Mouse (Mus musculus) T-cell, adult 2 months (primary cell): Measurements from ENCODE around the gene Shb.

ENCODE experiments used
- DNase-seq: peaks from one replicate; pipeline ENCODE4 v3.0.0; 2022; ENCODE audit warnings: low spot score

The Shb gene

DNA sequence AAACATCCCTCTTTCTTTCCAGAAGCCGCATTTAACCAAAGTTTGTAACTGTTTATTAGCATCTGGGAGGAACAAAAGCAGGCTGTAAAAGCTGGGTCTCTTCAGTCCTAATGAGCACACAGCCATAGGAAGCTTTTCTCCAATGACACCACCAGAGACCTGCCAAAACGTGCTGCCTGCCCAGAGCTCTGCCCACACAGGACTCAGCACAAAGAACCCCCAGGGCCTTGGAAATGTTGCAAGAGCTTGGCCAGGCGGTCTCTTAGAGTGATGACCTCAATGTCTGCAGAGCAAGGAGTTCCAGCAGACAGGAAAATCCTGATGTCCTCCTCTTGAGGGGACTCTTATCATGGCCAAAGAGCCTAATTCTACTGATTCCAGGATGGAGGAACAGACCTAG is 28.5 kb downstream of the Shb start:
- DNase-seq = no peak

DNA sequence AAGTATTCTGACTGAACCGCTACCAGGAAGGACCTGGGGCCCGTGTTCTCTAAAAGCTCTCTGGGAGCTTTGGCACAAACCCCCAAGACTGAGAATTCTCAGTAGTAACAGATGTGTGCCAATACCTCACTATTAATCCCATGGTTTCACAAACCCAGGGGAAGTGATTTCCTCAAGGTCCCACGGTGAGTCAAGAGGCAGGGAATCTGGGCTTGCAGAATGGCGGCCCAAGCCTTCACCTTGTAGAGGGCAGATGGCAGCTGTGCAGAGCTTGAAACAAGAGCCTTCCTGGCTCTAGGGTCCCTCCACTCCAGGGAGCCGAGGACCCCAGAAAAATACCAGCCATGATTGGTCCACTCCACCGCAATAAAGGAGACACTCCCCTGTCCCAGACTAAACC is 28.9 kb downstream of the Shb start:
- no peak for DNase-seq

DNA sequence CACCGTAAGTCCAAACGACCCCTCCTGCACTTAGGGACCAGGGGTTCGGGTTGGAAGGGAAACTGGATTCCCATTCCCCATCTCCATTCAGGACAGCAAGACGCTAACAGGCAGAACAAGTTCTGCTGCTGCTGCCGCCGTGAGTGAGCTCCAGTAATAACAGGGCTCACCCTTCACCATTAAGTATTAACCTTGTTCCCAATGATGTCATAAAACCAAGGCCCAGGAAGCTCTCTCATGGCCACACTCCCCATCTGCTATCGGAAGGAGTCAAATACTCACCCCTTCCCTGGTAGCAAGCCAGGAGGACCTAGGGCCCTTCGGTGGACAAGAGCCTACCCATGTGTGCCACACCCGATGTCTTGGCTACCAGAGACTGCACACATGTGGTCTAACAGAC is 30.3 kb downstream of the Shb start:
- no peak for DNase-seq

DNA sequence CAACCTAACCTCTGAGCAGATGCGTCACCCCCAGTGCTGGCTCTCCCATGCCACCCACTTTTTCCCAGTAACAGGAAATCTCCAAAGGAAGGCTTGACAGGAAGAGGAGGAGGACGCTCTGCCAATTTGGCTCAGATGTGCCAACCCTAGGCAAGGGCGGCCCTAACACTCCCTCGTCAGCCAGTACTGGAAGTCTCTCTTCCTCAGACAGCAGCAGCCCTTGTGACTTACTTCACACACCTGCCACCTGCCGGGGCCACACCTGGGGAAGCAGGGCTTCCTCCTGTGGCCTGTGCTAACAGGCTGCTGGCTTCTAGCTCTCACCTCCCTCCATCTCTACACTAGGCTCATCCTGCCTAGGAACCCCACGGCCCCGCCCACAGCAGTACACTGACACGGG is 31.9 kb downstream of the Shb start:
- DNase-seq = no peak

DNA sequence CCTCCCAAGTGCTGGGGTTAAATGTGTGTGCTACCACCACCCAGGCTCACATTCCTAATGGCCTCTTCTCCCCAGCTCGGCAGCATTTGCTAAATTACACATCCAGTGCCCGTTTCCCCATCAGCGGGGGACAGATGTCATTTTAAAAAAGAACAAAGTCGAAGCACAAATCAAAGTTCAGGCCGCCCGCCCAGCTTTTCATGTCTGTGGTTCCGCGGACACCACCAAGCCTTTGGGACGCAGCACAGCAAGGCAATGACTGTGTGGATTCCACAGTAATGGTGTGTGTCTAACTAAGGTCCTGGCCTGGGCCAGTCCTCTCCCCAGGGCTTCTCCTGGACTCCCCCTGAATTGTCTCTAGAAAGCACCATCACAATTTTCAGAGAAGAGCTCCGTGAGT is 32.7 kb downstream of the Shb start:
- DNase-seq = no peak

DNA sequence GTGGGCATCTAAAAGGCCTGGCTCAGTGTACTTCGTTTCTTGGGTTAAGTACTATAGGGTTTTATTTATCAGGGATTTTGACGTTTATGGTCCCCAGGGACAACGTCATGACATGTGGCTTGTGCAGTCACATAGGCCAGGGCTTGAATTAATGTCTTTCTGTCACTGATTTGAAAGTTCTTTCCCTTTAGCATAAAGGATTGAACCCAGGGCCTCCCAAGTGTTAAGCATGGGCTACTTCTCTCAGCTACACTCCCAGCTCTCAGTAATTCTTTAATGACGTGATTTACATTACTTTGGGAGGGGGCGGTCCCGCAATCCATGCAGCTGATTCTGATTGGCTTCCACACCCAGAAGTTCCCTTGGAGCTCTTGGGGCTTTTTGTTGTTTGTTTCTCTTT is 33.2 kb downstream of the Shb start:
- no peak for DNase-seq

DNA sequence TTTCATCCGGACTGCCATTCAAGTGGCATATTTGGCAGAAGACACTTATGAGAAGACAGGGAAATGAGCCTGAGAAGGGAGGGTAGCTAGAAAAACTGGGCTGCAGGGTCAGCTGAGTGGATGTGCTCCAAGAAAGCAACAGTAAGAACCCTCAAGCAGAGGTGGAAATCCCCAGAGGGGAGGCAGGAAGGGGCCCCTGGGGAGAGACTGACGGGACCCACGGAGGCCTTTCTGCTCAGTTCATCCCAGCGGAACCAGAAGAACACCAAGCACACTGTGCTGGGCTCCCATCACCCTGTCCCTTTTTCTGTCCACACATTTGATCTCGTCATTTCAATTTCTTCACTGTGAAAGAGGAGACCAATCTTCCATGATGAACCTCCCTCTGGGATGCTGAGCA is 33.9 kb downstream of the Shb start:
- DNase-seq = no peak

DNA sequence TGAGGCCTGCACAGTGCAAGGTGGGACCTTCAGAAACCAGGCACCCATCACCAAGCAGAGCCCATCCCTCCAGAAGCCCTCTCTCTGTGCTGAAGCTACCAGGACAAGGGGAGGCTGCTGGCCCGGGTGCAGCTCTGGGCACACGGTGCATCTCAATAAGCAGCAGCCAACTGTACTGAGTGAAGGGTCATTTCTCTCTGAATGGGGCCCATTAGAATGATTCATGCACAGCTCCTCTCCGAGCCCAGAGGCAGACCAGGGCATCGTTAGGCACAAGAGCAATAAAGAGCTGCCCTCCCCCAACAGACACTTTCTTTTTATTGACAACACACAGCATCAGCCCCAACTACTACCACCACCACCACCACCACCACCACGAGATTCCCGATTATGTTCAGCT is 35.0 kb downstream of the Shb start:
- DNase-seq = no peak

DNA sequence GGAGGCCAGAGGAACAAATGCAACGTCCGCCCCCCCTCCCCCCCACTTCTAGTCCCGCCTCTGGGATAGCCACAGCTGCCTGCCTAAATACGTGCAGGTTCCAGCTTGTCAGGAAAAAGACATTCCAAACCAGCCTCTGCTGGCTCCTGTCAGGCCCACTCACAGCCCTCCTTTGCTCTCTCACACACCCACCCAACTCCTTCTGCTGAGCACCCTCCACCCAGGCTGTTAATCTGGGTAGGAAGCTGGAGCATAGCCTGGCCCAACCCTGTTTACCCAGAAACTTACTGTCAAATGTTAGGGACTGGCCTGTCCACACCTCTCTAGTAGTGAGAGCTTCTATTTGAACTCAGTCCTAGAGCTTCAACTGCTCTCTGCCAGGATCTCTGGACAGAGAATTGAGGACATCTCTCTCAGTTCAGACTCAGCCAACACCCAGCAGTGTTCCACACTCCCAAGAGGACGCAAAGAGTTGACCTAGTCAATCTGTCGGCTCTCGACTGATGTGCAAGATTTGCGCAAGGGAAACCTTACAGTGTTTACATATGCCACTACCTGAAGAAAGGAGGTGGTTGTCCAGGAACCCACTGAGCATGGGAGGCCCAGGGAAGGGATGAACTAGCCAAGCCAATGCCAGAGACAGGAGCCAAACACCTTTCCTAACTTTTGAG is 36.6 kb downstream of the Shb start:
- DNase-seq = no peak

DNA sequence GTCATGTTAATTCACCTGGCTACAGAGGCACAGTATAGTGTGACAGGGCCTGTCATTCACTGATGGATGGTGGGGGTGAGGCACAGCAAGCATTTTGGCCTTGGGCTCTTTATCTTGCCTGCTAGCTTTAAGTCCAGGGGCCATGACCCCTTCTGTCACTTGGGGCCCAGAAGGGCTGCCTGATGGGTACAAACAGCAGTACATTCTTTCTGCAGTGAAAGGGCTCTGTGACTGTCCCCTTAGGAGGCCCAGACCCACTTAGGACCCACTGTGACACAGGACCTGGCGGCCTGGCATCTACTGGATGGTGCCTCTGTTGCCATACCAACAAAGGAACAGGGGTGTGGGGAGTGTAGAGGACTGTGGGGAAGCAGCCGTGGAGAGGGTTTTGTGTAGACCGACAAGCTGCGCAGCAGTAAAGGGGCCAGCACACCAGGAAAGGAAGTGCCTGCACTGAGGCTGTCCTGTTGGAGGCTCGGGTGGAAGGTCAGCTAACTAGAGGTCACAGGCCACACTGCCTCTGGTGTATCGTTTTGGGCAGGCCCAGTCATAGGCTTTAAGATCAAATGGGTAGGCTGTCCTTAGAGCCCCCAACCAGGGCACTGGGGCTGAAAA is 38.4 kb downstream of the Shb start:
- no peak for DNase-seq

DNA sequence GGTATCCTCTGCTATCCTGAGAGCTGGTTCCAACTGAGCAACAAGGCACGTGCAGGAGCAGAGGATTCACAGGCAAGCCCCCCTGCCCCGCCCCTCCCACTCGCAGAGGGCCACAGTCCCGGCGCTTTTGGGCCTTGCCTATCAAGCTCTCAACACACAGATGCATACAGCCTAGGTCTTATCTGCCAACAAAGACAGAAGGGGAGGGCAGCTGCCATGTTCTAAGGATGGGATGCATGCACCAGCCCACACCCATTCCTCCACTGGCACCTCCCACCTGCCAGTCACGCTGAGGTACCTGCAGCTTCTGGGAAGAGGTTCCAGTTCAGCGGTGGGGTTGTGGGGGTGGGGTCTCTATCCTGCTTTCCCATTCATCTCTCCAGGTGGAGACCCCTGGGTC is 39.2 kb downstream of the Shb start:
- no peak for DNase-seq

DNA sequence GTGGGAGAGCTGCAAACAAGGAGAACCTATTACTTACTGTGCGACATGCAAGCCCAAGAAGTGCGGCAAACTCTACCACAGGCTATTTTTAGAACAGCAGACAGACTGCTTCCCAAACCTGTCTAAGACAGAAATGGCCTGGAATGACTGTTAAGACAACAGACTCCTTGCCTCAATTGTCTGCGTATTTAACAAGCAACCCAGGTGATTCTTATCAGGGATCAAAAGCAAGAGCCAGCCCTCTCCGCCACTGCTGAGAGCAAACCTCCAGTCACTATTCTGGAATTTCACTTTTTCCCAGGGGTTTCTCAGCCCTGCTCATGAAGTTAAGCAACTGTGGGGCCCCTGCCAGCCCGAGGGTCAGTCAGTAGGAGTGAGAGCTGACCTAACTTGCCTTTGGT is 39.6 kb downstream of the Shb start:
- no peak for DNase-seq

DNA sequence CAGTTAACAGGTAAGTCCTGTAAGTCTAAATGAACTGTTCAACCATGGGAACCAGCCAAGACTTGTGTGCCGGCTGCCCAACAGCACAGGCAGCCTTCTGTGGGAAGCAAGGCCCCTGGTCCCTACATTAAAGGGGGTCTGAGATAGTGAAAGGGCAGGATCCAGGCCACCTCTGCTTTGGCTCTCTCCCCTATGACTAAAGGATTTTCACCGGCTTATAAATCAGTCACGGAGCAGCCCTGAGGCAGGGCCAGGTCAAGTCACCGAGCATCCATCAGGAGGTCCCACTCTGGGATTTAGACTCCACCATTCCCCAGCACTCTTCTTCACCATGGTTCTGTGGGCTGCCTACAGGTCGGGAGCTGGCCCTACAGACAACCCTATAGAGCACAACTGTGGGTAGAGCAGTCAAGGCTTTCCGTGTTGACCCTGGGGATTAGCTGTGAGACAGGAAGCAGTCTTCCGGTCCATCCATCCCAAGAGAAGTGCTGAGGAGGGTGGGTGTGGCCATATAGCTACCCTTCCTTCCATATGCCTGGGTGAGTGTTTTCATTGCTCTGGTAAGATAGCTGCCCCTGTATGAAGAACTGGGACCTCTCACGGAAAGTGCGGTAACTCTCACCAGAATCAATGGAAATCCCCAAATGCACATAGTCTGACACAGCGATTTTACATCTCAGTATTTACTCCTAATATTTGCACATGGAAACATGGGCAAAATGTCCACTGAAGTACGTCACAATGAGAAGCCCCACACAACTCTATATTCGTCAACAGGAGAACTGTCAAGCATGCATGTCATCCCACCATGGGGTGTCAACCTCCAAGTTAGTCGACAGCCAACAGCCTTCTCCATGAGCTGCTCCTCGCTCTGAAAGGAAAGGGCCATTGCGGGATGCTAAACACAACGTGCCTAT is 40.3 kb downstream of the Shb start:
- no peak for DNase-seq

DNA sequence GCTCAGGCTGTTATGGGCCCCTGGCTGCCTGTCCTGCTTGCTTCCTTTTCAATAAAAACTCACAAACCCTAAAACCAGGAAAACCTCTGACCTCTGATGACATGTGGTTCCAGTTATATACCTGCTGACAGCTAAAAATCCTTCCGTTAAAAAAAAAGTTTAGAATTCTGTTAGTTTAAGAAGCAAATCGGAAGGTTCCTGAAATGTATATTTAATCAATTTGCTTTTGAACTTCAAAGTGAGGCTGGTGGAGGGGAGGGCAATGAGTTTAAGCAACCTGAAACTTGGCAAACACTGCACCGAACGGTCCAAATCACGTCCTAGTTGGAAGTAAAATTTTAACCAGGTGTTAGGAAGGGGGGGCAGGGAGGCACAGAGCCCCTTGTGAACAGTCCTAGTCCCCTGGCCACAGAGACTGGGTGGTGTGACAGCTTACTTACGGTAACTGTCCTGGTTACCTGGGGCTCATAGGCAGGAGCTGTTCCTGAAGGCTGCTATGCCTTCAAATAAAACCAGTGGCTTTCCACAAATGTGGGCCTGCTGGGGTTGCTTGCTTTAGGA is 41.1 kb downstream of the Shb start:
- no peak for DNase-seq

DNA sequence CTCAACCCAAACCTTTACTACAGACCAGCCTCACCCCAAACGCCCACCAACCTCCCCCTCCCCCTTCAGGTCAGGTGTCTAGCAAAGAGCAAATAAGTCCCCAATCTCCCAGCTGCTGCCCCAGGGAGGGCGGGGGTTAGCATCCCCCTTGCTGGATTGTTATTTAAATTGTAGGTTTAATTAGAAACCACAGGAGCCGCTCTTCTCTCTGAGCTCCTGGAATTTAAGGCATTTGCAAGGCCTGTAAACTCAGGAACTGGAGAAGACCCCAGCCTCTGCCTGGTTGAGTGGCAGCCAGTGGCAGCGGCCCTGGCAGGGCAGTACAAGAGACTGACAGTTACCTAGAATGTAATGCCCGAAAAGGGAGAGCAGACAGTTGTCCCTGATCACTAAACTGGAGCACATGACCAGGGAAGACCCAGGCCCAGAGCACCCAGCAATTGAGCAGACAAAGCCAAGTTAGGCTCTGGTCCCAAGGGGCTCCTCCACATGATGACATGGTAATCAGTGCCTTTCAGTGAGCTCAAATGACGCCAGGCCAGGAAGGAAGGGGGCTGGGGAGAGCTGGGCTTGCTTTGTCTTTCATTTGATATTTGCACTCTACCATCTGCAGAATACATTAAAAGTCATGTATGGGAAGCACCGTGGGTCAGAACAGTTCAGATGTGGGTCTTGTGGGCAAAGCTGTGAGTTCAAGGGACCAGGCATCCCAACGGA is 42.1 kb downstream of the Shb start:
- no peak for DNase-seq

DNA sequence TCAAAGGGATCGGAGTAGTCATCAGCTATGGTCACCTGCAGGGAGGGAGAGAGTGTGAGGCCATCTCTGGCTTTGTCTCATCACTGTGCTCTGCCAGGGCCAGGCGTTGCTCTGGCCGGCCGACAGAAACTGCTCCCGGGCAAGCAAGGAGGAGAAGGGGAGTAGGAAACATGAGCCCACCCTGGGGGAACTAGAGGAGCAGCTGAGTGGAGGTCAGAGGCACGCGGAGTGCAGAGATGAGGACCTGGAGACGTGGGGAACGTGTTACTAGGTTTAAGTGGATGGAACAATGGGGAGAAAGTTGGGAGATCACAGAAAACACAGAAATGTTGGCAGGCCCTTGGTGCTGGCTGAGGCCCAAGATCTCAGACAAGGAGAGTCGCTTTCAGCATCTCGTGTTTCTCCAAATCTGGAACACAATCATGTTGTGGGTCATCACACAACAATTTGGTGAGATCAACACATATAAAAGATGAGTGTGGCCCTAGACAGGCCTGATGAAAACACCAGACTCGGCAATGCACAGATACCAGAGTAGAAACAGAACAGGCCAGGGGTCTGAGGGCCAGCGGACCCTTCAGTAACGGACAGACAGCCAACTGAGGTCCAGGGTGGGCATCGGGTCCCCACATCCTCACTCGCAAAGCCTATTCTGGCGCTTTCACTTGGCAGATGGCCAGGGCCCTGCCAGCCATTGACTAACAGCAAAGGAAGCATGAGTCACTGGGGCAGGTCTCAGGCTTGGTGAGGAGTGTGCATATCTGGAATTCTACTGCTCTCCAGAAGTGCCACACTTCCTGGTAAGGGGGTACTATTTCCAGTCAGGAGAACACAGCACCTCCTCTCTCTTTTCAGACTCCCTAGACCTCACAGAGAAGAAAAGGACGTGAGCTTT is 42.9 kb downstream of the Shb start:
- no peak for DNase-seq

DNA sequence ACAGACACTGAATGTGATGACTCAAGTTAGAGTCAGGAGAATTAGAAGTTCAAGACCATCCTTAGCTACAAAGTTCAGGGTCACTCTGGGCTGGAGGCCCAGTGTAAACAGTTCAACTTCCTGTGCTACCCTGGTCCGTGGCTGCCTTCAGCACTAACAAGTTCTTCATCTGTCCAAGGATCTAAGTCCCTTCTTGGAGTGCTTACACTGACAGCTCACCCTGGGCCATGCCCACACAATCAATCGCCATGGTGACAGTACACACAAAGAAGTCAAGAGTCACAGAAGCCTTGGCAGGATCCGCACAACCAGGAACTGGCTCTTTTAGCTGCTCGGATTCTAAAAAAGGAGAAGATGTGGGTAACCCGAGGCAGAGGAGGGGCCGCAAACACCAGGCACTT is 44.6 kb downstream of the Shb start:
- DNase-seq = no peak

DNA sequence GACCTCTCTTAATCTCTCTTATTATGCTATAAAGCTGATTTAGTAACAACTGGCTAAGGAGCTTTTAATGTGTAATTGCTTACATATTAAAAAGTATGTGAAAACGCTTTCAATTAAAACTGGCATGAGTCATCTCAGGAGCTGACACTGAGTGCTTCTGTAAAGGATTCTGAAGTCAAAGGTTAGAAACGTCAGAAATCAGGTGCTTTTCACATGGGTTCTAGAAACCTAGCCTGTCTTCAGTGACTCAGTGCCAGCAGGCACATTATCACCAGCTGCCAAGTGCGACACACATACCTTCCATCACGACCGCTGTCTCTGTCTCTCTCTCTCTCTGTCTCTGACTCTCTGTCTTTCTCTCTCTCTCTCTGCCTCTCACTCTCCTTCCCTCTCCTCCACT is 47.2 kb downstream of the Shb start:
- DNase-seq = no peak

DNA sequence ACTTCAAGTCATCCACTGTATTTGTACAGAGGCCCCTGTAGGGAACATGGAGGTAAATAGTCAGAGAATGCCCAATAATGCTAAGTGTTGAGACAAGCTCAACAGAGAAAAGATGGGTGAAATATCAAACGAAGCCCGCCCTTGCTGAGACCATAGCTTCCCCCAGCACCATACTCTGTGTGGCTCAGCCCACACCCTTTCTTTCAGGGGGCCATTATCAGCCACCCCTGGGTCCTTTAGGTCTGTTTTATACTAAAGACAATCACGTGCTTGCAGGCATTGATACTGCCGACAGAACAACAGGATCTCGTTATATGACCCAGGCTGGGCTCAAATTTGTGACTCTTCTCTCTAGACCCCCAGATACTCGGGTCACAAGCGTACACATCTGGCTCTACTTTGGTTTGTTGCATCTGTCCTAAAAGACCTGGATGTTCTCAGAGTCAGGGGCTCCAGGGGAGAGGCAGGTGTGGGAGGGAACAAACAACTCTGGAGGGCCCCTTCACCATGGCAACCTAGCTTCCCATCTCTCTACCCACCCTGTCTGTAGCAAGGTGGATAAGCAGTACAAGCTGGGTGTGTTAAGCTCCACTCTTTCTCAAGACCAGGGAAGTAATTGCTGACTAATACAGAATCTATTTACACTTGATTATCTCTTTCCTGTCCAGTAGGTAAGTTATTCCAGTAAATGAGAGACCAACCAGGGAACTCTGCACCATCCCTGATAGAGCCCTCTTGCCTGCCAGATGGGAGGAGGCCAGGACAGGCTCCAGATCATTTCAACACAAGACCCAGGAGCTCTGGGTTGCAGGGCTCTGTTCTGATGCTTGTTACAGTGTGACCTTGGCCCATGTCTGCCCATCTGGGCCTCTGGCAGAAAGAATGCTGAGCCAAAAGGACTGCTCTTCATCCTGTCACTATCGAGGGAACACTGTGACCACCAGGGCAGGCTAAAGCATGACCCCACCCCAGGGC is 48.7 kb downstream of the Shb start:
- DNase-seq = no peak

DNA sequence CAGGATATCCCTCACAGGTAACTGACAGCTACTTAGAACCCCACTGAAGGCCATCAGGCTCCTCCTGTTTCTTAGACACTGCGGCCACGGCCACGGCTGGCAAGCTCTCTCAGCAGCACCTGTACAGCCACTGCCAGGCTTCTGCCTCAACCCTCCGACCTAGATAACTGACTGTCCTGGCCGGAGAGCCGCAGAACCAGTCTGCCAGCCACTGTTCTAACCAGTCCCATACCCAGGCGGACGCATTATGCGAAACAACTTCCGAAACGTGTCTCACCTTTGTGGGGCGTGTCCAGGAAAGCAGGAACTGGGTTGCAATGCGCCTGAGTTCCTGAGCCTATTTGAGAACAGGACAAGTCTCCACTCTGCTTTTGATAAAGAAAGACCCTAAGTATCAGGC is 50.0 kb downstream of the Shb start:
- no peak for DNase-seq
